Mouse (Mus musculus) WW6 (cell line): ENCODE results near the gene Gnat2.

Experiments used
- DNase-seq: peaks from one replicate; pipeline ENCODE4 v3.0.0-alpha.2; 2013; ENCODE audit warnings: low read depth, low spot score

Gnat2 gene

DNA sequence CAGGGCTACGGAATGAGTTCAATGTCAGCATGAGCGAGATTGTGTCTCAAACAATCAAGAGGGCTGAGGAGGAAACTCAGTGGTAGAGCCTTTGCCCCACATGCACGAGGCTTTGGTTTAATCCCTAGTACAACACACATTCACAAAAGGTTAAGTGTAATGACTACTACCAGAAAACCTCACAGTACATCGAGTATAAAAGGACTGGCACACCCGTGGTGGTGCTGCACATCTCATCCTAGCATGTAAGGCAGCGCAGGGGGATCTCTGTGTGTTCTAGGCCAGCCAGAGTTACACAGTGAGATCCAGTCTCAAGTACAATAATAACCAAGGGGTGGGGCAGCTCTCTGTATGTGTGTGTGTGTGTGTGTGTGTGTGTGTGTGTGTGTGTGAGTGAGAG, 24.9 kb downstream of the Gnat2 start:
- DNase-seq: no peak

DNA sequence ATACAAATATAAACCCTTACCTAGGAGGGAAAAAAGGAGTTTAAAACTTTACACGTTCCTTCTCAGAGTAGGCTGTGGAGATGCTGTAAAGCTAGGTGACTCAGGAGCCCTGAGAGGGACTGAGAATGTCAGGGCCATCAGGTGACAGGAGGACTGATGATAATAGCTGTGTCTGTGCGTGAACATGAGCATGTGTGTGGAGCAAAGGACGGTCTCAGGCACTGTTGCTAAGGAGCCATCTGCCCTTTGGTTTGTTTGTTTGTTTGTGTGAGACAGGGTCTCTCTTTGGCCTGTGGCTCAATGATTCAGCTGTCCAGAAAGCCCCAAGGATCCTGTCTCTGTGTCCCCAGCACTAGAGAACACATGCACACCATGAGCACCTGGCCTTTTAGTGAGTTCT, 28.5 kb downstream of the Gnat2 start:
- DNase-seq: no peak

DNA sequence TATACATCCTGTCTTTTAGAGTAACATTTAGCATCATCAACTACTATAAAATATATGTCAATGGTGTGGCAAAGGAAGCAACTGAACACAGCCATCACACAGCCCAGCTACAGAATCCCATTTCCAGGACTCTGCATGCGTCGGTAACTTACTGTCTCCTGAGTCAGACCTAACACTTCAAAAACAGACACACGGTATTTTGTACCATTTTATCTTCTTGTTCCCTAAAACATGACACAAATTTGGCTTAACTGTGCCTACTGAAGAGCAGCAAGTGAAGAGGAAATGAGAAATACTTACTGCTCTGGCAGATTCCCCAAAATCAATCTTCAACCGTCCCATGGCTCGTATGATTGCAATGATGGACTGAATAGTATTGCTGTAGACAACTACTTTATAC, 30.7 kb downstream of the Gnat2 start:
- no peak for DNase-seq

DNA sequence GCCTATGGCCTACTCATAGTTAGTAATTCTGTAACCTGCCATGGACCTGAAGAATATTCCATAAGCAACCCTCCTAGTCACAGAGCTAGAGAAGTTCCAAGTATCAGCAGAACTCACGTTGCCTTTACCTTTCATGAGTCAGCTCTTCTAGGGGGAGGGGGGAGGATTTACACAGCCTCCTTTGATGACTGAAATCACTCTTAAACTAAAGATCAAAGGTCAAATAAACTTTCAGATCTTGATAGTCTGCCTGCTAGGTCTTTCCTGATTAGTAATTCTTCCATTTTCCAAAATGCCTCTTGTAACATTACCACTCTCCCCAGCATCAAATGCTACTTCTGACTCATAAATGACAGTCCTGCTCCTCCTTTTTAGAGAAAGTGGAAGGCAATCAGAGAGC, 31.5 kb downstream of the Gnat2 start:
- no peak for DNase-seq

DNA sequence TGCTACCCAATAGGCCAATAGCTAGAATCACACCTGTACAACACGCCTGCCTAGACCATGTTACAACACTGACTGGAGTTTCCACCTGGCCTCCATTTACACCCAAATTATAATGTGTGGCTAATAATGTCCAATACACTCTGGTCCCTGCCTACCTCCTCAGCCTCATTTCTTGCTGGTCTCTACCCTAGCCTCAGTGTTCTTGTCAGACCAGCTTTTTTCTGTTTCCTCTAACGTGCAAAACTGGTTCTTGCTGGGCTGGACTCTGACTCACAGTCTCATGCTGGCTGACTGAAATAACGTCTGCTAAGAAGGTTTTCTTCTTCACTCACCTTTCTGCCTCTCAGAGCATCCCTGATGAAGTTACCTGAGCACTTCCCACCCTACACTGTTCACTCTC, 33.7 kb downstream of the Gnat2 start:
- no peak for DNase-seq

DNA sequence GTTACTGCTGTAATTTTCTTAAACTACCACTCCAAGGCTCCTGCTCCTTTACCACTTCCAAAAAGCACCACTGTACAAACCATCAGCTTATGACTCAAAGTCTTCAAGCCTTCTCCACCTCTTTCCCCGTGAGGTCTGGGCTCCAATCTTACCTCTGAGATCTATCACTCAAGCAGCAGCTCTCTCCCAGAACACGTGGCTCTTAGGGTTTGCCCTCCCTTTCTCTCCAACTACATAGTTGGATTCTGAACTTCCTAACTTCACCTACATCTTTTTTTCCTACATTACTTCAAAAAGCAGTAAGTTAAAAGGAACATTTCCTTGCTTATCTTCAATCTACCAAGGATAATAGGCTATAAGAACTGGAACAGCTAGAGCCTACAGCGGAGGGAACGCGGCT, 35.9 kb downstream of the Gnat2 start:
- no peak for DNase-seq

DNA sequence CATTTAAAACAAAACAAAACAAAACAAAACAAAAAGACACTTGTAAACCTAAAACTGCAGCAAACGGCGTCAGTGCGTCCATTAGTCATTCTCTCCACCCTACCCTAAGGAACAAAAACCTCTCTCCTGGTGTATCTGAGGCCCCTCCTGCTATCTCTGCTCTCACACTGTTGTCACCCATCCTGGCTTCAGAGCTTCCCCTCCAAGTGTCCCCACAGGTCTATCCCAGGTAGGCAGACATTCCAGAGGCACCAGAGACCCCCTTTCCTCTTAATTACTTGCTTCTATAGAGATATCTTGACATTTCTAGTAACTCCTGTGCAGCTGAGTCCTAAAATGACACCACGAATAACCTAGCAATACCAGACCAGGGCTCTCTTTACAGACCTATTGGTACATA, 36.8 kb downstream of the Gnat2 start:
- DNase-seq: no peak

DNA sequence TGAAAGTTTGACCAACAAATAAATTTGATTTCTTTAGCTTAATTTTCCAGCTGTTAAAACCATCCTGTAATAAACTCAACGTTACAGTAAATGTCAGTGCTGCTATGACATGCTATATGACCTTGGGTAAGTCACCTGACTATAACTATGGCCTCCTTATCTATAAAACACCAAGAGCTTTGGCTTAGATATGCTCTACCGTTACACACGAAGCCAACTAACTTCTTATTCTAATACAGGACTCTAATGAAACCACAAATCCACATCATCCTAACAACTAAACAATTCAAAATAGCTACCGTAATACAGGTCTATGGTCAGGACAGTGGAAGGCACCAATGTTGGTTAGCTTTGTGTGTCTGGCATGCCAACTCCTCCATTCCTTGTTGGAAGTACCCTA, 37.2 kb downstream of the Gnat2 start:
- no peak for DNase-seq

DNA sequence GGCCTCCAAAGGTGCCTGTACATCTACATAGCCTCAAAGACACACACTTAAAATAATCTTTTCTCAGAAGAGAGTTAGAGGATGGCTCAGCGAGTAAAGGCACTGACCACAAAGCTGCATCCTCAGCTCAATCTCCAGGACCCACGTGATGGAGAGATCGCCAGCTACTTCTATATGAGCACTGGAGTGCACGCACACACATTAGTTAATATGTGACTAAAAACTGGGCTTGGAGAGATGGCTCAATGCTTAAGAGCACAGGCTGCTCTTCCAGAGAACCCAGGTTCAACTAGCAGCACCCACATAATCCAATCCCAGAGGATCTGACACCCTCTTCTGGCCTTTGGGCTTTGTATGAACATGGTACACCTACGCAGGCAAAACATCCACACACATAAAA, 38.6 kb downstream of the Gnat2 start:
- DNase-seq: no peak

DNA sequence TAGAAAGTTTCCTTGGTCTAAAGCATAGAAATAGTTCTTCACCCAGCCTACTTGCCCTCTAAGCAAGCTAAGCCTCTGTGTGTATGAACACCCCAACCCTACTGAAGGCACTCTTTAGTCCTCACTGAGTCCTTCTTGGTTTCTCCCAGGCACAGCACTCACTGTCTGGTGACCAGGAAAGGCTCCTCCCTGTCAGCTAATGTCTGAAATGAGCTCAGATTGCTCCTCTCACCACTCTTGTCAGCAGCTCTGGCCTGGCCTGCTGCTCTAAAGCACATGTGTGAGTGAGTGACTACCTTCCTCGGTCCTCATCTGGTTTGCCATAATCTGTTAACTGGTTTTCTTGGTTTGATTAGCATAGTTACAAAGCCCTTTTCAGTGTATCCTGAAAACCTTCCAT, 39.2 kb downstream of the Gnat2 start:
- no peak for DNase-seq

DNA sequence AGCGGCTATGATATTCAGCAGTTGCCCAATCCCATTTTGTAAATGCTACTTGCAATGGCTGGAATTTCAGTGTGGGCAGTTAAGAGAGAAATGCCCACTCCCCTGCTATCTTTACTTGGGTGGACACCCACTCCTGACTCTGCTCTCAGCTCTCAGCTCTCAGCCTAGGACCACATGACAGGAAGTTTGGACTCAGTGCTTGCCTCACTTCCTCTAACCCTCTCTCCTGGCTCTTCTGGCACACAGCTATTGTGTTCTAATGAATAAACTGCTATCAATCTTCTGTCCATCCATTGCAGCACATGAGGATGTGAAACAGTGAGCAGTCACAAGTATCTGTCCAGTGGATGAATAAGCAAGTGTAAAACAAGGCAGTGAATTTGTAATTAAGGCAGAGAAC, 39.9 kb downstream of the Gnat2 start:
- no peak for DNase-seq

DNA sequence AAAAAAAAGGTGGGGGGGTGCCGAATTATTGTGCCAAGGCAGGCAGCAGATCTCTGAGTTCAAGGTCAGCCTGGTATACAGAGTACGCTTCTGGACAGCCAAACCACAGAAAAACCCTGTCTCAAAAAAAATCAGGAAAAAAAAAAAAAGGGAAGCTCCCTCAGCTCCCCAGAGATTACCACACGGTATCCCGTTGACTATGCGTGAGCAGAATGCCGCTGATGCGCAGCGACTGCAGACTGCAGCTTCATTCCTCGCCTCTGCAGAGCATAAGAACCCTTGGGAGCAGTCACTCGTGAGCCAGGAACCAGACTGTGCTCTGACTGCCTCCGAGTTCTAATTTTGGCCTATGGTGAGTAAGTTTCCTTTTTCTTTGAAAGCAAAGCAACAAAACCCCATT, 42.1 kb downstream of the Gnat2 start:
- DNase-seq: no peak

DNA sequence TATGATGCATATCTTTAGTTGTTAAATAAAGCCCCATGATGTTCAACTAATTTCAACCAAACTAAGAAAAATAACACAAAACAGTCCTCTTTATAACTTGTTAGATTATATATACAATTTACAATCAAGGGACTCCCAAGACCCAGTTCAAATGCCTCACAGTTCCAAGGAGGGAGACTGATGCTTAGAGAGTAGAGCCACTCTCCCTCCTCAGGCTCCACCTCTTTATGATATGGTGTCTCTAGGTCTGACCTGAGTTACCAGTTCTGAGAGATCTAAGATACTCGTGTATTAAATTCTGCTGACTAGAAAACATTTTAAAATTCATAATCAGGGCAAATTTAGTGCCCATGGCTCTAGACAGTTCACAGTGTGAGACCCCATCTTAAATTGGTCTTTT, 46.5 kb downstream of the Gnat2 start:
- no peak for DNase-seq

DNA sequence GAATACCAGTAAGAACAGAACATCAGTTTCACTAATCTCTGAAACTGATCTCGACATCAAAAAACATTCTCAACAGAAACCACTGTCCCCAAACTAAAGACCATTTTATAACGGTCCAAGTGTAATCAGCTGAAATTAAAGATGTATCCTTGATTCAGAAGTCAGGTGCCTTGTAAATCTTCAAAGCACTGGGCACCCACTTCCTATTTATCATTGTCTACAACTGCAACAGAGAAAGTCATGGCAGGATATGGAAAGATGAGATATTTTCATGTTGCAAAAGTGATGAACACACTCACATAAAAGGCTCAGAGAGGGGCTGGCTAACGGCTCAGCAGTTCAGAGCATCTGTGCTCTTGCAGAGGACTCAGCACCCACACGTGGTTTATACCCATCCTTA, 48.2 kb downstream of the Gnat2 start:
- no peak for DNase-seq

DNA sequence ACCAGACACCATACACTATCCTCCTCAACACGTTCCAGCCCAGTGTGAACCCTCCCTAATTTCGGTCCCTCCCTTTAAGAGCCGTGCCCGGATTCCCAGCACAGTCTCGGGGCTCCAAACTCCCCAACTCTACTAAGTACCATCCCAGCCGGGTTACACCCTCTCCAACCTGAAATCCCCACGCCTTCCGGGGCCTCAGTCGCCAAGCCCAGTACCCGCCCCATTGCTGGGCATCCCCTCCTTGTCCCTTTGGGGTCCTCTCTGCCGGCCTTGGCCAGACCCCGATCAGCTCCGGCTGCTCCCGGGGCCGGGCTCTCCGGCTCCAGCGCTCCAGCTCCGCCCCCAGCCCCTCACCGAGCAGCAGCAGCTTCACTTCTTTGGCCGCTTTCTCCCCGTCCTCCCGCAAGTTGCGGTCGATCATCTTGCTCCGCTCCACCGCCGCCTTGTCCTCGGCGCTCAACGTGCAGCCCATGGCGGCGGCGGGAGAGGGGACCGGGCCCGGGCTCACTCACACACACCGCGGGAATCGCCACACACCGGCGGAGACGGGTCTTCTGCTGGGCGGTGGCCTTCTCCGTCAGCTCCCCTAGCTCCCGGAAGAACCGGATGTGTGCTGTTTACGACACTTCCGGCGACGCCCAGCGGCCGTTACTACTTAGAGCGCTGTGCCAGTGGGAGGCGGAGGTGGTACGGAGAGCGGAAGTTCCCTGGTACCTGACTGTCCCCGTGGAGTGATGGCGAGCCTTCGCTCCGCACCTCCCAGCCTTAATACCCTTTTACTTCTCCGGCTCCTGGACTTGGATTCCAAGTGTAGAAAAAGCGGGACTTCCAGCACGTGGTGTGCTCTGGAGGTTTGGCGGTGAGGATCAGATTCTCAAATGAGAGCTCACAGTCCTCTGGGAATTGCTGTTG, 53.2 kb downstream of the Gnat2 start, which contains the start of gene Gnai3:
Gene Gnai3 (minus strand): TSS at position 613 of the 912 bp plus-strand sequence.
- DNase-seq: peak; percentile 76

DNA sequence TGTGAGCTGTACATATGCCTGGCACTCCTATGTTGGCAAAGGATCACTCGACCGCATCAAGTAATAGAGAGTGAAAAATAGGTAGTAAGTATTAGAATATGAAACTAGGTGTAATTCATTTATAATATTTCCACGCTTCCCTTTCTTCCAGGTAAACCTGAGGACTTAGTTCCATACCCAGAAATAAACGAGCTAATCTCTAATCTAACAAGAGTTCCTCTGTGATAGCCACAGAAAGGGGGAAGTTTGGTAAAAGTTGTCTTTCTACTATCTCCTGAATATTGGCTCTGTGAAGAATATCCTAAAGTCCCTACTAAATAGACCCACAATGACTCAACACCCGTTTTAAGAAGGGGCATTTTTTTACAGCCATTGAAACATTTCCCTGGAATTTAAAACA, 54.1 kb downstream of the Gnat2 start:
- DNase-seq: no peak

DNA sequence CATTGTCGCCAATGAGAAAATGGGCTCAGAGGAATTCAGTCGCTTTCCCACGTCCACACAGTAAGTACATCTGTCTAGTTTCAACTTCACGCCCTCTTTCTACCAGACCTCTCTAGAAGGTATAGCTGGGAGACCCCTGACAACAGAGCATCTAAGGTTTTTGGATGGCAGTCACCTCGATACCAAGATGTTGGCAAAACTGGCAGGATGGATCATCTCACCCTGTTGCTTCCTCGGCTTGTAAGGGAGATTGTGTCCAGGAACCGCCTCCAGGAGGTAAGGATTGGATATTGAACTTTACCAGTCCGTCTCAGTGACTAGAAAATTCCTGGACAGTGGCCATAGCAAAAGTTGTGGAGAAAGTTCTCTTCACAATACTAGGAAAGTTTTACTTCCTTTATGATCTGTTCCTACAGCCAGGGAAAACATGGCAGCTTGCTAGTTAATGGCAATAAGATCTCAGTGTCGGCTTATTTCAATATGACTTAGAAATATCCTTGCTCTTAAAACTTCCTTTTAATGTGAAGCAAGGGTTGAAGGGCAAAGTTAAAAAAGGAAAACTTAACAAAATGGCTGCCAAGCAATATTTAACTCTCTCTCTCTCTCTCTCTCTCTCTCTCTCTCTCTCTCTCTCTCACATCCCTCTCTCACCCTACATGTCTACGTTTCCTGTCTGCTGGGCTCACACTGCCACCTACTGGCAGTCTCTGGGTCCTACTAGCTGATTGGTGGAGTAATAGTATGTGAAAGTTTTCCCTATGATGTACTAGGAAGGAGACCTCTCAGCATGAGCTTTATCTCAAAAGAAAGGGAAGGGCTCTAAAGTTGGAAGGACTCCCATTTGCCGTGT, 55.0 kb downstream of the Gnat2 start:
- DNase-seq: peak; percentile 56
